ENCODE assay signal across 23 mouse cellular contexts in genomic region chr11:60158271-60158670, GRCm38 (mm10). TPM values are rescaled to one million over a fixed set of nuclear protein-coding genes. Genes with fewer than 3 reads are reported as not detected.
DNase-seq lines count a peak whose midpoint lies in the region; ATAC-seq and TF ChIP-seq lines count a peak whose summit lies in the region.
"Had no signal": no experiment of that assay in that cellular context is flagged by ENCODE, and none has a peak within 500 bp of the region (broad histone marks: within the 10 kb centered on the region; RNA-seq: fewer than 3 reads in every experiment).

No protein-coding gene starts in this region.

- peaks cover 82% of the 10 kb centered on the region for H3K4me1 ChIP-seq in hindbrain, embryonic 13.5 days (replicated peaks)
- peaks cover 18% of the 10 kb centered on the region for H3K4me1 ChIP-seq in hindbrain, postnatal 0 days (ENCODE audit: insufficient read depth, low read length)
- H3K4me1 ChIP-seq in forebrain, postnatal 0 days (ENCODE audit: insufficient read depth) = peaks cover 17% of the 10 kb centered on the region; the same call in 1 of the 2 replicates

- no peak for ATAC-seq in hindbrain, embryonic 13.5 days (ENCODE audit: low FRiP score)
- ATAC-seq in hindbrain, postnatal 0 days = no peak
- 0 out of 2 replicates have a peak, but pooled peaks have one; percentile 39 for ATAC-seq in forebrain, postnatal 0 days
- ATAC-seq: Patski had no signal

- peaks cover 14% of the 10 kb centered on the region for H3K36me3 ChIP-seq in hindbrain, embryonic 13.5 days
- no peaks in the 10 kb centered on the region; the same call in none of the 2 replicates for H3K36me3 ChIP-seq in hindbrain, postnatal 0 days (ENCODE audit: insufficient read depth, low read length)
- no peaks in the 10 kb centered on the region for H3K36me3 ChIP-seq in forebrain, postnatal 0 days (ENCODE audit: insufficient read depth)

- H3K4me2 ChIP-seq in hindbrain, embryonic 13.5 days = no peak overlapping the region
- no peak overlapping the region for H3K4me2 ChIP-seq in hindbrain, postnatal 0 days (ENCODE audit: low read depth, low read length)
- H3K4me2 ChIP-seq in forebrain, postnatal 0 days (ENCODE audit: low read depth) = no peak overlapping the region
- H3K4me2 ChIP-seq: hindbrain, embryonic 14.5 days; limb, embryonic 12.5 days; liver, embryonic 11.5 days; lung, embryonic 14.5 days had no signal

- H3K9me3 ChIP-seq in hindbrain, embryonic 13.5 days = no peaks in the 10 kb centered on the region
- no peaks in the 10 kb centered on the region for H3K9me3 ChIP-seq in hindbrain, postnatal 0 days (ENCODE audit: low read length)
- H3K9me3 ChIP-seq in forebrain, postnatal 0 days (ENCODE audit: low read length) = no peaks in the 10 kb centered on the region
- H3K9me3 ChIP-seq: embryonic facial prominence, embryonic 10.5 days; G1E; limb, embryonic 12.5 days; megakaryocyte, embryonic 14.5 days had no signal

- H3K27me3 ChIP-seq in hindbrain, embryonic 13.5 days = no peaks in the 10 kb centered on the region
- no peaks in the 10 kb centered on the region for H3K27me3 ChIP-seq in hindbrain, postnatal 0 days (ENCODE audit: insufficient read depth, low read length)
- no peaks in the 10 kb centered on the region for H3K27me3 ChIP-seq in forebrain, postnatal 0 days (ENCODE audit: insufficient read depth, low read length)
- H3K27me3 ChIP-seq: CH12.LX; limb, embryonic 12.5 days; megakaryocyte, embryonic 14.5 days; Patski had no signal

- no peak for DNase-seq in hindbrain, postnatal 0 days (ENCODE audit: low spot score)
- peak; percentile 40 for DNase-seq in right cerebral cortex, adult 18-20 months
- no peak for DNase-seq in right cerebral cortex, postnatal 14 days
- DNase-seq in forebrain, postnatal 0 days = no peak
- peak; percentile 48 for DNase-seq in thymus, postnatal 4 days
- no peak for DNase-seq in kidney, postnatal 4 days
- DNase-seq: adrenal gland, postnatal 36 days; B cell, adult 2 months; cerebellum, adult 9-10 months; kidney, adult 2 months; lung, embryonic 14.5 days; lung, postnatal 36 days; midbrain, embryonic 14.5 days had no signal

- no peak for TF ChIP-seq CTCF in hindbrain, postnatal 0 days (IDR thresholded peaks at IDR 0.05; ENCODE audit: low read depth)
- no peak for TF ChIP-seq CTCF in forebrain, postnatal 0 days (IDR thresholded peaks at IDR 0.05; ENCODE audit: low read depth)

- H3K9ac ChIP-seq in hindbrain, embryonic 13.5 days = 0 out of 2 replicates have a peak overlapping the region, but pooled peaks have one; percentile 6
- no peak overlapping the region for H3K9ac ChIP-seq in hindbrain, postnatal 0 days (replicated peaks; ENCODE audit: low read length)
- H3K9ac ChIP-seq in forebrain, postnatal 0 days = no peak overlapping the region
- H3K9ac ChIP-seq: hindbrain, embryonic 14.5 days; limb, embryonic 12.5 days; lung, embryonic 14.5 days had no signal

- H3K27ac ChIP-seq in hindbrain, embryonic 13.5 days = 0 out of 2 replicates have a peak overlapping the region, but pooled peaks have one; percentile 32
- H3K27ac ChIP-seq in hindbrain, postnatal 0 days = no peak overlapping the region
- H3K27ac ChIP-seq in forebrain, postnatal 0 days (ENCODE audit: low read depth, low read length) = no peak overlapping the region
- H3K27ac ChIP-seq: embryonic facial prominence, embryonic 10.5 days; hindbrain, embryonic 14.5 days; kidney, postnatal 0 days; limb, embryonic 12.5 days had no signal

- no peak overlapping the region for H3K4me3 ChIP-seq in hindbrain, embryonic 13.5 days
- no peak overlapping the region for H3K4me3 ChIP-seq in hindbrain, postnatal 0 days (ENCODE audit: low read length)
- H3K4me3 ChIP-seq in forebrain, postnatal 0 days (ENCODE audit: low read depth, low read length) = no peak overlapping the region
- H3K4me3 ChIP-seq: embryonic facial prominence, embryonic 10.5 days; limb, embryonic 12.5 days; megakaryocyte, embryonic 14.5 days had no signal

- 89% methylated on average over 4 of the region's 4 CpGs for WGBS in hindbrain, embryonic 13.5 days
- WGBS in hindbrain, postnatal 0 days = 67% methylated on average over 4 of the region's 4 CpGs
- 71% methylated on average over 4 of the region's 4 CpGs for WGBS in forebrain, postnatal 0 days

RNA-seq across cellular contexts. Expression of gene Rai1, which starts 53.5 kb away (rescaled TPM):
- 32.6 and 32.7 TPM in 2 replicates for polyA plus RNA-seq in hindbrain, embryonic 13.5 days (2015; fragmentation: Nextera tagmentation; extraction: Ambion mirVana)
- 70.0 and 90.2 TPM in 2 replicates for total RNA-seq in hindbrain, postnatal 0 days (2014; rRNA removed)
- 20.8 and 24.9 TPM in 2 replicates for polyA plus RNA-seq in hindbrain, postnatal 0 days (2015; fragmentation: Nextera tagmentation; extraction: Ambion mirVana)
- total RNA-seq in forebrain, postnatal 0 days (2014; rRNA removed) = 50.9 and 60.7 TPM in 2 replicates
- 16.6 and 21.2 TPM in 2 replicates for polyA plus RNA-seq in forebrain, postnatal 0 days (2015; fragmentation: Nextera tagmentation; extraction: Ambion mirVana)

Comparison
In these comparisons a context has a peak if more than half of its experiments do, and no peak if none do; other contexts are left out.
1. DNase-seq: peak in right cerebral cortex, adult 18-20 months (single experiment) and thymus, postnatal 4 days (single experiment); none in hindbrain, postnatal 0 days (single experiment), right cerebral cortex, postnatal 14 days (single experiment), forebrain, postnatal 0 days (single experiment) and kidney, postnatal 4 days (0 of 2).